Mouse (Mus musculus): ENCODE measurements around the gene Col23a1.

Col23a1 gene

GRCm38 (mm10) chr11:51485775-51486464, 196.2 kb downstream of the Col23a1 start:
- DNase-seq: no peak

GRCm38 (mm10) chr11:51488813-51489212, 199.1 kb downstream of the Col23a1 start:
- DNase-seq: no peak

GRCm38 (mm10) chr11:51493421-51493820, 203.7 kb downstream of the Col23a1 start:
- DNase-seq: no peak

GRCm38 (mm10) chr11:51494178-51494577, 204.5 kb downstream of the Col23a1 start:
- no peak for DNase-seq

- DNase-seq: no peak
Measured at GRCm38 (mm10) chr11:51499776-51500175, 210.1 kb downstream of the Col23a1 start.

- no peak for DNase-seq
Measured at GRCm38 (mm10) chr11:51502431-51502851, 212.7 kb downstream of the Col23a1 start.

GRCm38 (mm10) chr11:51504946-51505345, 215.2 kb downstream of the Col23a1 start:
- DNase-seq: no peak

- DNase-seq: no peak
Measured at GRCm38 (mm10) chr11:51508053-51508452, 218.3 kb downstream of the Col23a1 start.

- no peak for DNase-seq
Measured at GRCm38 (mm10) chr11:51509211-51509610, 219.5 kb downstream of the Col23a1 start.

GRCm38 (mm10) chr11:51513019-51513418, 223.3 kb downstream of the Col23a1 start:
- DNase-seq: no peak

- DNase-seq: no peak
Measured at GRCm38 (mm10) chr11:51515346-51515745, 225.6 kb downstream of the Col23a1 start.

GRCm38 (mm10) chr11:51518100-51518499, 228.4 kb downstream of the Col23a1 start:
- DNase-seq: no peak

- DNase-seq: no peak
Measured at GRCm38 (mm10) chr11:51518585-51518984, 228.9 kb downstream of the Col23a1 start.

GRCm38 (mm10) chr11:51521440-51521839, 231.7 kb downstream of the Col23a1 start:
- DNase-seq: no peak

GRCm38 (mm10) chr11:51523215-51523614, 233.5 kb downstream of the Col23a1 start:
- no peak for DNase-seq

- no peak for DNase-seq
Measured at GRCm38 (mm10) chr11:51523625-51524024, 233.9 kb downstream of the Col23a1 start.

- DNase-seq: no peak
Measured at GRCm38 (mm10) chr11:51526631-51527161, 237.0 kb downstream of the Col23a1 start.

- no peak for DNase-seq
Measured at GRCm38 (mm10) chr11:51533128-51533533, 243.4 kb downstream of the Col23a1 start.

- DNase-seq: no peak
Measured at GRCm38 (mm10) chr11:51534314-51534713, 244.6 kb downstream of the Col23a1 start.

- DNase-seq: no peak
Measured at GRCm38 (mm10) chr11:51538388-51538787, 248.7 kb downstream of the Col23a1 start.

GRCm38 (mm10) chr11:51538919-51539758, 249.4 kb downstream of the Col23a1 start:
- no peak for DNase-seq

GRCm38 (mm10) chr11:51539759-51540282, 250.1 kb downstream of the Col23a1 start:
- peak; percentile 90 for DNase-seq

- DNase-seq: no peak
Measured at GRCm38 (mm10) chr11:51542424-51542823, 252.7 kb downstream of the Col23a1 start.
